Mouse (Mus musculus) testis, adult 2 months (tissue): ENCODE data around the gene Rgs6.

ENCODE experiments used
- CTCF ChIP-seq: fragments of 200-500 bp; IDR thresholded peaks from 2 replicates; pipeline ENCODE4 v1.5.1; 2012; ENCODE audit warnings: low read depth, mild to moderate bottlenecking, inconsistent platforms, low read length, moderate library complexity; ENCODE audit not compliant: control insufficient read depth, insufficient read depth, insufficient replicate concordance
- POLR2A ChIP-seq: fragments of 200-500 bp; IDR thresholded peaks from 2 replicates; pipeline ENCODE4 v1.6.1; 2012; ENCODE audit warnings: low read depth, mild to moderate bottlenecking, inconsistent platforms, low read length, moderate library complexity; ENCODE audit not compliant: control insufficient read depth

DNA sequence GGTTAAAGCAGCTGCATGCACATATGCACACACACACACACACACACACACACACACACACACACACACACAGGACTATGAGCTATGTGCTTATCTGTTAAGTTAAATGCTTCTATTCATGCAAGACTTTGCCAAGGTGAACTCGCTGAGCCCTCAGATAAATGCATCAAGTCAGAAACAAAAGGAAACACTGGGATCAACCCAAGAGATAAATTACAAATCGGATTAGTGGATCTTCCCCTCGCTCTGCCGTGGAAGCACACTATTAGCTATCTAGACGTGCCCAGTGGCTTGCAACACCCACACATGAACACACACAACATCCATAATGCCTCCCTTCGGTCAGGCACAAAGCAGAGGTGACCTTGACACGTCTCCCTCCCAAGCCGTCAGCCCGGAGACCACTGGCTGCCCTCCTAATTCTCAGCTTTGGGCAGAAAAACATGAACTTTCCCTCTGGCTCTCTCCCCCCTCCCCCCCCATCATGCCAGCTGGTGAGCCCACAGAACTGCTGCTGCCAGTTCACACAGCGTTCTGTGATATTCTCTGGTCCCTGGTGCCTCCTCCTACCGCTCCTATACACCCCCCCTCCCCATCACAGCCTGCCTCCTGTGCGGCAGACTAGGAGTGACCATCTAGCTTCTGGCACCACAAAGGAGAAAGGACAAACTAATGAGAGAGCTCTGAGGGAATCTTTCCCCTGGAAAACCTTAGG is 581.6 kb downstream of the Rgs6 start:
- TF ChIP-seq POLR2A (no peak), CTCF (no peak)
